Mouse (Mus musculus) kidney, postnatal 0 days (tissue): ENCODE measurements around the gene Usp46. TPM values are rescaled to one million over a fixed set of nuclear protein-coding genes. Genes with fewer than 3 reads are reported as not detected.

Experiments
- ATAC-seq: fragments of 200-750 bp; cut with Nextera tagmentation; replicated peaks from 2 replicates; pipeline ENCODE4 v1.8.0; 2017; ENCODE audit warnings: low read depth, moderate number of reproducible peaks, moderate TSS enrichment, moderate library complexity; ENCODE audit not compliant: low FRiP score
- DNase-seq: peaks from one replicate; pipeline ENCODE4 v3.0.0-alpha.2; 2016; ENCODE audit warnings: low spot score
- H3K27ac ChIP-seq: fragments of 300-500 bp; sonication (generic); 2 replicates; pipeline ENCODE4 v1.5.1; 2014; ENCODE audit warnings: mild to moderate bottlenecking
- H3K27me3 ChIP-seq: fragments of 300-500 bp; sonication (generic); 2 replicates; pipeline ENCODE4 v1.6.1; 2014; ENCODE audit warnings: low read length, mixed read lengths; ENCODE audit not compliant: insufficient read depth
- H3K36me3 ChIP-seq: fragments of 300-500 bp; sonication (generic); 2 replicates; pipeline ENCODE4 v1.6.1; 2014; ENCODE audit warnings: low read length, mixed read lengths; ENCODE audit not compliant: insufficient read depth
- H3K4me1 ChIP-seq: fragments of 300-500 bp; sonication (generic); replicated peaks from 2 replicates; pipeline ENCODE4 v1.6.1; 2014; ENCODE audit warnings: antibody characterized with exemption, low read length, mixed read lengths; ENCODE audit not compliant: insufficient read depth
- H3K4me2 ChIP-seq: fragments of 300-500 bp; sonication (generic); 2 replicates; pipeline ENCODE4 v1.6.1; 2014; ENCODE audit warnings: mild to moderate bottlenecking, low read length, moderate library complexity, mixed read lengths
- H3K4me3 ChIP-seq: fragments of 300-500 bp; sonication (generic); replicated peaks from 2 replicates; pipeline ENCODE4 v1.5.1; 2014; ENCODE audit warnings: low read depth, low read length
- H3K9ac ChIP-seq: fragments of 300-500 bp; sonication (generic); 2 replicates; pipeline ENCODE4 v1.6.1; 2014; ENCODE audit warnings: low read depth, low read length
- H3K9me3 ChIP-seq: fragments of 300-500 bp; sonication (generic); replicated peaks from 2 replicates; pipeline ENCODE4 v1.6.1; 2016; ENCODE audit warnings: low read length, inconsistent platforms, mixed read lengths
- CTCF ChIP-seq: IDR thresholded peaks from 2 replicates; pipeline ENCODE4 v1.5.1; 2016; ENCODE audit warnings: antibody characterized with exemption, low read depth, mild to moderate bottlenecking, moderate library complexity
- WGBS: fragments of 180-500 bp; shearing (Covaris S2); extraction: QIAGEN DNeasy Blood & Tissue Kit; methylation state at CpG from one replicate; pipeline ENCODE4 v1.1.7; 2014; 5-methylcytosine and 5-hydroxymethylcytosine counted together
- polyA plus RNA-seq: library from polyadenylated mRNA; unstranded; fragments of >200 nt; fragmentation: Nextera tagmentation; extraction: Ambion mirVana; gene quantifications from 2 replicates; pipeline ENCODE4 v1.2.1, GENCODE M21; 2015

The Usp46 gene
- polyA plus RNA-seq, 1 experiment from 2014 or later = 21.3 TPM

DNA sequence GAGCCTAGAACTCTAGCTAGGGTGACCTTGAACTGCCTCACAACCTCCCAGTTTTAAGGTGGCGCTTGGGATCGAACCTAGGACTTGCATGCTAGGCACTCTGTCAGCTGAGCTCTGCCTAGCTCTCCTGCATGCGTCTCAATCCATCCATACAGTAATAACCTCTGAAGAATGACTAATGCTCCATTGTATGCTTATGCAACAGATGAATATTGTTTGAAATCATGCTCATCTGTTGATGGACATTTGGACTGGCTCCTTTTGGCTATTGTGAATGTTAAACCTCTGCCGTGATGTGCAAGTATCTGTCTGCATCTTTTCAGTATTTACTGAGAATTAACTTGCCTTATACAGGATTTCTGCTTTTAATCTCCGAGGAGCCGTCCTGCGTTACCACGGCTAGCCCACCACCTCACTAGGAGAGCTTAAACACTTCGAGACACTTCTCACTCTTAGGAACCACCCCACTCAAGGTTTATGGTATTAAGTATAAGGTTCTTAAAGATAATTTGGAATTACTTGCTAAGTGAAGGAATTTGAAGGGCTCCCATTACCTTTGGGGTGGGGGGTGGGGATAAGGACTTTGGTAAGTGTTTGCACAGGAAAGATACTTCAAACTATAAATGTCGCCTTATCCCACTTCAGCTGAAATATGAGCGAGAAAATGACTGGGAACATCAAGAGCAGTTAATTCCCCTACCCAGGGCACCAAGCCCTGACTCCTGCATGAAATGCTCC, 29.1 kb upstream of the Usp46 start:
- no peak for DNase-seq
- Histone ChIP-seq H3K4me1 (peaks cover 11% of the 10 kb centered on the region), H3K9ac (no peak overlapping the region), H3K27ac (no peak overlapping the region), H3K4me3 (no peak overlapping the region), H3K9me3 (no peaks in the 10 kb centered on the region), H3K4me2 (no peak overlapping the region), H3K27me3 (no peaks in the 10 kb centered on the region), H3K36me3 (0 out of 2 replicates have a peak, but pooled peaks cover 5% of the 10 kb centered on the region)
- no peak for ATAC-seq
- WGBS = 83% methylated on average over 11 of the region's 11 CpGs
- no peak for TF ChIP-seq CTCF

DNA sequence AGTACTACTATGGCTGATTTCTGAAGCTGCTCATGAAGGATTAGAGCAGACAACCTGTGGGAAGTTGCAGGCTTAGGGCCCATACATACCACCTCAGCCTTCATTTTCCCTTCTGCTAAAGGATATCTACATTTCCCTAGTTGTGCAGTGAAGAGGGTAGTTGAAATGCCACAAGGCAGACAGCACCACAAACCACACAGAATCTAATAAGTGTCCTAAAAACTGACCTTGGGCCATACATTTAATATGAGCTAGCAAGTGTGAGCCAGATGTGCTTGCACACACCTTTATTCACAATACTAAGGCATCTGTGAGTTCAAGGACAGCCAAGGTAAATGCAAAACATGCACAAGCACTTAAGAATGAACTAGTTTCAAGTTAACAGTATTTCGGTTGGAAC, 27.8 kb upstream of the Usp46 start:
- WGBS = 95% methylated on average over 1 of the region's 1 CpGs
- DNase-seq (no peak), ATAC-seq (no peak)
- TF ChIP-seq CTCF = no peak
- Histone ChIP-seq H3K9me3 (no peaks in the 10 kb centered on the region), H3K27me3 (no peaks in the 10 kb centered on the region), H3K27ac (no peak overlapping the region; the same call in 1 of the 2 replicates), H3K4me1 (peaks cover 11% of the 10 kb centered on the region), H3K4me2 (no peak overlapping the region), H3K9ac (no peak overlapping the region), H3K36me3 (0 out of 2 replicates have a peak, but pooled peaks cover 5% of the 10 kb centered on the region), H3K4me3 (no peak overlapping the region)

DNA sequence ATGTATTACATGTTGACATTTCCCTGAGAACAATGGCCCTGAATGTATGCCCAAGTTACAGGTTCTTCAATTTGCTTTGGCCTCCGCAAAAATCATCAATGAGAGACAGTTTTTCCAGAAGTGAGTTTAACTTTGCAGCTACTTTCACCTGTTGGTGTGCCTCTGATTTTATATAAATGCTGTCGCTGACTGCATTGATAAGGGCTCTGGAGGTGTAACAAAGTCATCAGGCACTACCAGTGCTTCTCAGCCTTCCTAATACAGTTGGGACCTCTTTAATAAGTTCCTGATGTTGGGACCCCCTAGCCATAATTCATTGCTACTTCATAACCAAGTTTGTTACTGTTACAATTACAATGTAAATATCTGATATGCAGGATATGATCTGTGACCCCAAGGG, 27.4 kb upstream of the Usp46 start:
- 95% methylated on average over 2 of the region's 2 CpGs for WGBS
- DNase-seq (no peak), ATAC-seq (no peak)
- Histone ChIP-seq H3K27ac (no peak overlapping the region; the same call in 1 of the 2 replicates), H3K36me3 (0 out of 2 replicates have a peak, but pooled peaks cover 5% of the 10 kb centered on the region), H3K9me3 (no peaks in the 10 kb centered on the region), H3K4me2 (no peak overlapping the region), H3K4me3 (no peak overlapping the region), H3K9ac (no peak overlapping the region), H3K27me3 (no peaks in the 10 kb centered on the region), H3K4me1 (peaks cover 11% of the 10 kb centered on the region)
- TF ChIP-seq CTCF = no peak

DNA sequence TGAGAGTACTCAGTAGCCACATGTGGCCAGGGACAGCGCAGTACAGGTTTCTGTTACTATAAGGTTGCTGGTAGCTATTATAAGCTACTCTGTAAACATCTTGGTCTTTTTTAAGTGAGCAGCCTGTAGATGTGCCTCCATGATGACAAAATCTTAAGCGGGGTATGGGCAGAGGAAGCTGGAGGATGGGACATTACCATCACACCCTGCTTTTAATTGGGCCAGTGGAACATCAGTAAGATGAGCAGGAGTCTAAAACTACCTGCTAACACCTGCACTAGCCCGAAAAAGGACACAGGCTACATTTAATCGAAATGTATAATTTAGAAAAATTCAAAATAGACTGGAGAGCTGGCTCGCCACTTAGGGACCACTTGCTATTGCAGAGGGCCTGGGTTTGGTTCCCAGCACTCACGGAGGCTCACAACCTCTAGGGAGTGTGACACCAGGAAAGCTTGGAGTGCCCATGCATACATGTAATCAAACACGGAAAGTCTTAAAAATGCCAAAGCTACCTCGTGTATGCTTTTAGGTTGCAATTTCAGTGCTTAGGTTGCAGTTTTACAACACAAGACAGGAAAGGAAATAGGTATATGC, 26.7 kb upstream of the Usp46 start:
- H3K36me3 ChIP-seq = 0 out of 2 replicates have a peak, but pooled peaks cover 5% of the 10 kb centered on the region
- H3K9ac ChIP-seq = no peak overlapping the region
- no peak overlapping the region for H3K4me3 ChIP-seq
- H3K4me1 ChIP-seq = peaks cover 11% of the 10 kb centered on the region
- WGBS = 85% methylated on average over 8 of the region's 8 CpGs
- no peak for TF ChIP-seq CTCF
- DNase-seq (no peak), ATAC-seq (no peak)
- H3K27ac ChIP-seq = no peak overlapping the region
- H3K4me2 ChIP-seq = peak overlapping the region; percentile 70; the same call in 1 of the 2 replicates
- no peaks in the 10 kb centered on the region for H3K9me3 ChIP-seq
- no peaks in the 10 kb centered on the region for H3K27me3 ChIP-seq

DNA sequence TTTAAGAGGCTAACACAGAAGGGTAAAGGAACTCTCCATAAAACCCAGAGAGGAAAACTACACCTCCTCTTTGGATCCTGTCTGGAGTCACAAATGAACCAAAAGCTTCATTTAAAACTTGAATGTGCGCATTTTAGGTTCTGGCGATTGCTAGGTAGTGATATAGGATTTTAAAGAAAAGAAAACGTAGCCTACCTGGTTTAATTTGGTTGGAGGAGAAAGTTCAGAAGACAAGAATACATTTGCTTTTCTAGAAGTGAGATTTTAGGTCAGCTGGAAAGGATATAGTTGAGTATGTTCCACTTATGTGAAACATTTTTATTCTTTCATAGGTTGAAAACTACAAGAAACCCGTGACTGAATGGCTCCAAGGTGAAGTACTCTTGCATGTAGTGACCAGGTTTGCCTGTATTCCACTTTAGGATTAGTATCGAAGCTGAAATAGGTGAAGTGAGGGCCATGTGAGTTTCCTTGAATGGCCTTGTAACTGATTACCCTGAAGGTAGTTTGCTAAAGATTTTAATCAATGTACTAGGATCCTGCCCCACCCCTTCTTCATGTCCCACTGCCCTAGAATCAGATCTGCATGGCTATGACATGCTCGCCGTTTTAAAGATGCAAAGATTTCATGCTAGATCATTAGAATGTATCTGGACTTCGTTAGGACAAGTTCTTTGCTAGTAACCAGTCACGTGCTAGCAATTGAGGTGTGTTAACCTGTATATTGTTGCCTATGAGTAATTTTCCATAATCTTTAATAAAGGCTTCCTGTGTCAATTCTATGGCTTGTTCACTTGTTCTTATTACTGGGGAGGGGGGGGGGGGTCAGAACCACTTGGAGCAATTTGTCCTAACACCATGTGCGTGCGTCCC, 25.6 kb upstream of the Usp46 start:
- H3K27ac ChIP-seq = peak overlapping the region; percentile 90
- ATAC-seq = no peak
- WGBS = 23% methylated on average over 11 of the region's 11 CpGs
- peak overlapping the region; percentile 96 for H3K9ac ChIP-seq
- H3K4me1 ChIP-seq = peaks cover 11% of the 10 kb centered on the region
- DNase-seq = no peak
- H3K27me3 ChIP-seq = no peaks in the 10 kb centered on the region
- TF ChIP-seq CTCF = no peak
- H3K36me3 ChIP-seq = 0 out of 2 replicates have a peak, but pooled peaks cover 5% of the 10 kb centered on the region
- H3K9me3 ChIP-seq = no peaks in the 10 kb centered on the region
- H3K4me3 ChIP-seq = peak overlapping the region; percentile 88
- peak overlapping the region; percentile 70 for H3K4me2 ChIP-seq
